Mouse (Mus musculus) heart, postnatal 0 days (tissue): ENCODE data around the gene Gm11032. TPM values are rescaled to one million over a fixed set of nuclear protein-coding genes. Genes with fewer than 3 reads are reported as not detected.
"Not testable (repeated sequence)": the region's sequence is repeated elsewhere in the genome, so short reads cannot be mapped to it uniquely, and the experiment has no call there.

ENCODE experiments used
- ATAC-seq: fragments of 200-750 bp; cut with Nextera tagmentation; 2 replicates; pipeline ENCODE4 v1.8.0; 2017; ENCODE audit warnings: low read depth, moderate number of reproducible peaks, moderate library complexity; ENCODE audit not compliant: insufficient read depth
- DNase-seq: peaks from one replicate; pipeline ENCODE4 v3.0.0-alpha.2; 2016; ENCODE audit warnings: low spot score
- H3K27ac ChIP-seq: fragments of 300-500 bp; sonication (generic); 2 replicates; pipeline ENCODE4 v1.5.1; 2014; ENCODE audit warnings: low read depth, mild to moderate bottlenecking
- H3K27me3 ChIP-seq: fragments of 300-500 bp; sonication (generic); 2 replicates; pipeline ENCODE4 v1.6.1; 2014; ENCODE audit warnings: low read length, mixed read lengths; ENCODE audit not compliant: control insufficient read depth, insufficient read depth
- H3K36me3 ChIP-seq: fragments of 300-500 bp; sonication (generic); replicated peaks from 2 replicates; pipeline ENCODE4 v1.6.1; 2014; ENCODE audit warnings: low read length, mixed read lengths; ENCODE audit not compliant: control insufficient read depth, insufficient read depth
- H3K4me1 ChIP-seq: fragments of 300-500 bp; sonication (generic); 2 replicates; pipeline ENCODE4 v1.6.1; 2014; ENCODE audit warnings: antibody characterized with exemption; ENCODE audit not compliant: control insufficient read depth, insufficient read depth
- H3K4me2 ChIP-seq: fragments of 300-500 bp; sonication (generic); 2 replicates; pipeline ENCODE4 v1.6.1; 2014; ENCODE audit warnings: low read depth, mild to moderate bottlenecking, low read length, moderate library complexity
- H3K4me3 ChIP-seq: fragments of 300-500 bp; sonication (generic); 2 replicates; pipeline ENCODE4 v1.5.1; 2014; ENCODE audit warnings: low read depth, low read length
- H3K9ac ChIP-seq: fragments of 300-500 bp; sonication (generic); replicated peaks from 2 replicates; pipeline ENCODE4 v1.6.1; 2014; ENCODE audit warnings: low read depth, low read length, mixed read lengths
- H3K9me3 ChIP-seq: fragments of 300-500 bp; sonication (generic); replicated peaks from 2 replicates; pipeline ENCODE4 v1.6.1; 2016; ENCODE audit warnings: low read length; ENCODE audit not compliant: control insufficient read depth
- CTCF ChIP-seq: IDR thresholded peaks from 2 replicates; pipeline ENCODE4 v1.5.1; 2016; ENCODE audit warnings: antibody characterized with exemption, control low read depth, low read depth
- EP300 ChIP-seq: IDR thresholded peaks from 2 replicates; pipeline ENCODE4 v1.6.1; 2016; ENCODE audit warnings: antibody characterized with exemption, low read depth
- WGBS: fragments of 180-500 bp; shearing (Covaris S2); extraction: QIAGEN DNeasy Blood & Tissue Kit; methylation state at CpG from one replicate; pipeline ENCODE4 v1.1.7; 2014; 5-methylcytosine and 5-hydroxymethylcytosine counted together
- polyA plus RNA-seq: library from polyadenylated mRNA; unstranded; fragments of >200 nt; fragmentation: Nextera tagmentation; extraction: Ambion mirVana; gene quantifications from 2 replicates; pipeline ENCODE4 v1.2.1, GENCODE M21; 2015
- total RNA-seq: library from RNA; depleted of rRNA; stranded (reverse); fragments of >200 nt; gene quantifications from 2 replicates; pipeline ENCODE4 v1.2.3, GENCODE M21; 2014; ENCODE audit warnings: low replicate concordance

The Gm11032 gene
- total and polyA plus RNA-seq, 2 experiments from 2014 or later, result not detected

DNA sequence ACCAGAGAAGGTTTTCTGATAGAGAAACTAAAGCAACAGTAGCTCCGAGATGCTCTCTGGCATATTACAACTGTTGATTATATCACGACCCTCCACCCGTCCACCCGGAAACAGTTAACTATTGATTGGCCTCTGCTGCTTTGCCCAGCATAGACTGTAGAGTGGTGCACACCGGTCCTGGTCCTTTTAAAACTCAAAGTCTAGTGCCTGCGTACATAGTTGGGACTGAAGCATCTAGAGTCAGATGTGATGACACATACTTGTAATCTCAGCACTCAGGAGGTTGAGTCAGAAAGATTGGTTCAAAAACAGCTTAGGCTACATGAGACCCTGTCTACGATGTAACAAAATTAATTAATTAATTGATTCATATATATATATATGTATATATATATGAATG is 18.4 kb downstream of the Gm11032 start:
- Histone ChIP-seq H3K36me3 (0 out of 2 replicates have a peak, but pooled peaks cover 4% of the 10 kb centered on the region), H3K27me3 (no peaks in the 10 kb centered on the region), H3K9ac (peak overlapping the region; percentile 74), H3K27ac (peak overlapping the region; percentile 85), H3K9me3 (no peaks in the 10 kb centered on the region), H3K4me1 (peaks cover 11% of the 10 kb centered on the region), H3K4me2 (peak overlapping the region; percentile 92), H3K4me3 (peak overlapping the region; percentile 95)
- 12% methylated on average over 7 of the region's 7 CpGs for WGBS
- DNase-seq, result no peak
- ATAC-seq, result no peak
- TF ChIP-seq CTCF (no peak), EP300 (no peak)

DNA sequence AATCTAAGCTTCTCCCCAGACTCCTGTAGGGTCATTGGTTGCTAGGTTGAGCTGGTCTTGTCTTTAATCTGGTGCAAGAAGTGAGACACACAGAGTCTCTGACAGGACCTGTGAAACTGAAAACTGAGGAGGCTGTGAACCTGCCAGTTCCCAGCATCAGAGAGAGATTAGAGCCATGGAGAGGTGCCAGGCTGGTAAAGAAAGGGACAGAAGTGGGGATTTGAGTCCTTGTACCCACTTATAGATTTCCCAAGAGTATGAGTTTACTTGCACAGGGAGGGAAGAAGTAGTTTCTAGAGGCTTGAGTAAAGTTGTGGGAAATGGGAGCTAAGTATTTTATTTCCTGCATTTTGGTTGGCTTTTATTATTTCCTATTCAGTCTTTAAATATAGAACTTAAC is 21.3 kb downstream of the Gm11032 start:
- ATAC-seq, result no peak
- Histone ChIP-seq H3K4me1 (peaks cover 11% of the 10 kb centered on the region), H3K4me2 (no peak overlapping the region), H3K27me3 (no peaks in the 10 kb centered on the region), H3K27ac (no peak overlapping the region), H3K4me3 (no peak overlapping the region), H3K9me3 (no peaks in the 10 kb centered on the region), H3K9ac (no peak overlapping the region), H3K36me3 (peaks cover 5% of the 10 kb centered on the region; the same call in 1 of the 2 replicates)
- TF ChIP-seq CTCF (no peak), EP300 (no peak)
- DNase-seq, result no peak

DNA sequence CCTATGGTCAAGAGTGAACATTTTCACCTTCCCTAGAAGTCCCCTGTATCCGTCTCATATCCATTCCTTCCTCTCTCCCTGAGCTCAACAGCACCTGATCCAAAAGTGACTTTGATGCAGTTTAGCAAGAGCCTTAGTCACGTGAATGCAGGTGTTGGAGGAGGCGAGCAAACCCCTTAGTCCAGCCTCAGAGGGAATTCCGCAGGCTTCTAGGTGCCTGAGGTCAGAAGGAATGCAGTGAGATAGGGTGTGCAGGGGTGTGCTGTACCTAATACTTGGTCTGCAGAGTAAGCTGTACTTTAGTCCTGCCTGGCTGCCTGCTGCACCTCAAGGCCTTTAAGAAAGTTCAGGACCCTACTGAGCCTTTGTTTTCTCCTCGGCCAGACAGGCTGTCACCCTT is 23.9 kb downstream of the Gm11032 start:
- no peak overlapping the region for H3K27ac ChIP-seq
- H3K4me3 ChIP-seq, result no peak overlapping the region
- H3K9me3 ChIP-seq, result no peaks in the 10 kb centered on the region
- TF ChIP-seq CTCF (no peak), EP300 (no peak)
- peaks cover 2% of the 10 kb centered on the region; the same call in 1 of the 2 replicates for H3K4me1 ChIP-seq
- ATAC-seq (no peak), DNase-seq (no peak)
- no peak overlapping the region for H3K4me2 ChIP-seq
- 67% methylated on average over 5 of the region's 5 CpGs for WGBS
- no peaks in the 10 kb centered on the region for H3K27me3 ChIP-seq
- peaks cover 28% of the 10 kb centered on the region for H3K36me3 ChIP-seq
- no peak overlapping the region for H3K9ac ChIP-seq

- WGBS, result 94% methylated on average over 4 of the region's 6 CpGs
- not testable (repeated sequence) for H3K4me1 ChIP-seq, H3K27ac ChIP-seq, H3K9me3 ChIP-seq, H3K4me2 ChIP-seq, H3K27me3 ChIP-seq, ATAC-seq, H3K9ac ChIP-seq, H3K4me3 ChIP-seq, DNase-seq
- peaks cover 39% of the 10 kb centered on the region for H3K36me3 ChIP-seq
Observed at GRCm38 (mm10) chr11:4645180-4645579, 25.3 kb downstream of the Gm11032 start.

DNA sequence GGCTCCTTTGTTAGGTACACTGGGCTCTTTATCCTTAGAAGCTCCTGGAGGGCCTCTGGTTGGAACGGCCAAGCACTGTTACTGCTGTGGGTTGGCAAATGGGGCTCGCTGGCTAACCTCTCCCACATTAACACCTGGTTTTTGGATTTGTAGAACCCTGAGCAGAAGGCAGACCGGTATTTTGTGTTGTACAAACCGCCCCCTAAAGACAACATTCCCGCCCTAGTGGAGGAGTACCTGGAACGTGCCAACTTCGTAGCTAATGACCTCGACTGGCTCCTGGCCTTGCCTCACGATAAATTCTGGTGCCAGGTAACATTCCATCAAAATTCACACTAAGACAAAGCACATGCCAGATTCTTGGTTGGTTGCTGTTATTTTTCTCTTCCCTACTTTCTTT is 26.5 kb downstream of the Gm11032 start:
- ATAC-seq (no peak), DNase-seq (no peak)
- Histone ChIP-seq H3K4me1 (no peaks in the 10 kb centered on the region), H3K9ac (no peak overlapping the region), H3K27me3 (no peaks in the 10 kb centered on the region), H3K9me3 (no peaks in the 10 kb centered on the region), H3K27ac (no peak overlapping the region), H3K4me3 (no peak overlapping the region), H3K4me2 (no peak overlapping the region), H3K36me3 (peaks cover 46% of the 10 kb centered on the region)
- 86% methylated on average over 9 of the region's 9 CpGs for WGBS
- TF ChIP-seq EP300 (no peak), CTCF (no peak)

GRCm38 (mm10) chr11:4659818-4660217 is 40.0 kb downstream of the Gm11032 start:
- 83% methylated on average over 1 of the region's 1 CpGs for WGBS
- no peak for TF ChIP-seq EP300
- no peak for TF ChIP-seq CTCF
- no peak overlapping the region for H3K27ac ChIP-seq
- no peak overlapping the region for H3K9ac ChIP-seq
- H3K4me3 ChIP-seq, result no peak overlapping the region
- H3K36me3 ChIP-seq, result peaks cover 40% of the 10 kb centered on the region
- no peak for ATAC-seq
- H3K27me3 ChIP-seq, result no peaks in the 10 kb centered on the region
- no peak overlapping the region for H3K4me2 ChIP-seq
- no peaks in the 10 kb centered on the region for H3K9me3 ChIP-seq
- no peaks in the 10 kb centered on the region for H3K4me1 ChIP-seq
- DNase-seq, result no peak
